ENCODE assay signal across 20 mouse cellular contexts in genomic region chr3:35068586-35068985, GRCm38 (mm10).
"Had no signal": no experiment of that assay in that cellular context is flagged by ENCODE, and none has a peak within 500 bp of the region (broad histone marks: within the 10 kb centered on the region; RNA-seq: fewer than 3 reads in every experiment).

No protein-coding gene starts in this region.

- H3K27me3 ChIP-seq: intestine, embryonic 15.5 days; kidney, embryonic 15.5 days; limb, embryonic 12.5 days; limb, embryonic 15.5 days; midbrain, embryonic 12.5 days; midbrain, embryonic 15.5 days; neural tube, embryonic 13.5 days had no signal

- ATAC-seq: intestine, embryonic 15.5 days; liver, postnatal 0 days; midbrain, embryonic 15.5 days had no signal

- H3K4me2 ChIP-seq: intestine, embryonic 15.5 days; kidney, embryonic 15.5 days; limb, embryonic 12.5 days; limb, embryonic 15.5 days; liver, embryonic 11.5 days; midbrain, embryonic 12.5 days; midbrain, embryonic 15.5 days; neural tube, embryonic 13.5 days had no signal

- H3K9ac ChIP-seq: intestine, embryonic 15.5 days; kidney, embryonic 15.5 days; limb, embryonic 12.5 days; limb, embryonic 15.5 days; liver, embryonic 14.5 days; liver, postnatal 0 days; midbrain, embryonic 12.5 days; midbrain, embryonic 15.5 days; neural tube, embryonic 13.5 days had no signal

- H3K36me3 ChIP-seq: intestine, embryonic 15.5 days; kidney, embryonic 15.5 days; limb, embryonic 12.5 days; limb, embryonic 15.5 days; midbrain, embryonic 12.5 days; midbrain, embryonic 15.5 days; neural tube, embryonic 13.5 days had no signal

- H3K9me3 ChIP-seq: intestine, embryonic 15.5 days; kidney, embryonic 15.5 days; limb, embryonic 12.5 days; limb, embryonic 15.5 days; midbrain, embryonic 15.5 days; neural tube, embryonic 13.5 days had no signal

- H3K27ac ChIP-seq: intestine, embryonic 15.5 days; kidney, embryonic 15.5 days; limb, embryonic 12.5 days; limb, embryonic 15.5 days; liver, embryonic 14.5 days; macrophage; midbrain, embryonic 12.5 days; midbrain, embryonic 15.5 days; neural tube, embryonic 13.5 days had no signal

- H3K4me1 ChIP-seq: intestine, embryonic 15.5 days; kidney, embryonic 15.5 days; limb, embryonic 12.5 days; limb, embryonic 15.5 days; neural tube, embryonic 13.5 days had no signal

- H3K4me3 ChIP-seq: intestine, embryonic 15.5 days; kidney, embryonic 15.5 days; limb, embryonic 12.5 days; limb, embryonic 15.5 days; midbrain, embryonic 12.5 days; midbrain, embryonic 15.5 days; neural tube, embryonic 13.5 days had no signal

- DNase-seq: kidney, adult 11 months; kidney, adult 8-10 months; kidney, postnatal 10 days; kidney, postnatal 36 days; left cerebral cortex, postnatal 4 days; liver, postnatal 0 days; retina, postnatal 1 day; thymus, adult 2 months; thymus, postnatal 14 days; thymus, postnatal 4 days had no signal
